Mouse (Mus musculus) limb, embryonic 14.5 days (tissue): Measurements from ENCODE around the gene Arl4d. TPM values are rescaled to one million over a fixed set of nuclear protein-coding genes. Genes with fewer than 3 reads are reported as not detected.
A peak's percentile ranks its signal among the peaks of the same experiment; 100 is the strongest.
"Not testable (repeated sequence)": the region's sequence is repeated elsewhere in the genome, so short reads cannot be mapped to it uniquely, and the experiment has no call there.

ENCODE experiments used
- ATAC-seq: fragments of 200-750 bp; cut with Nextera tagmentation; 2 replicates; pipeline ENCODE4 v1.8.0; 2017; ENCODE audit warnings: low read depth, moderate number of reproducible peaks, moderate TSS enrichment; ENCODE audit not compliant: low FRiP score
- DNase-seq: peaks from one replicate; pipeline ENCODE4 v3.0.0-alpha.2; 2015; ENCODE audit warnings: low spot score
- H3K27ac ChIP-seq: fragments of 300-500 bp; sonication (generic); replicated peaks from 2 replicates; pipeline ENCODE4 v1.5.1; 2014; ENCODE audit warnings: low read depth, mild to moderate bottlenecking, low read length, moderate library complexity, mixed read lengths
- H3K27me3 ChIP-seq: fragments of 300-500 bp; sonication (generic); 2 replicates; pipeline ENCODE4 v1.6.1; 2014; ENCODE audit warnings: low read length, mixed read lengths; ENCODE audit not compliant: control insufficient read depth, insufficient read depth
- H3K36me3 ChIP-seq: fragments of 300-500 bp; sonication (generic); 2 replicates; pipeline ENCODE4 v1.6.1; 2014; ENCODE audit warnings: mild to moderate bottlenecking, low read length, moderate library complexity, mixed read lengths; ENCODE audit not compliant: control insufficient read depth, insufficient read depth
- H3K4me1 ChIP-seq: fragments of 300-500 bp; sonication (generic); 2 replicates; pipeline ENCODE4 v1.6.1; 2014; ENCODE audit warnings: antibody characterized with exemption, low read length, mixed read lengths; ENCODE audit not compliant: control insufficient read depth, insufficient read depth
- H3K4me2 ChIP-seq: fragments of 300-500 bp; sonication (generic); replicated peaks from 2 replicates; pipeline ENCODE4 v1.6.1; 2014; ENCODE audit warnings: low read depth, mild to moderate bottlenecking, low read length, moderate library complexity; ENCODE audit not compliant: severe bottlenecking
- H3K4me3 ChIP-seq: fragments of 300-500 bp; sonication (generic); replicated peaks from 2 replicates; pipeline ENCODE4 v1.5.1; 2014; ENCODE audit warnings: low read length
- H3K9ac ChIP-seq: fragments of 300-500 bp; sonication (generic); 2 replicates; pipeline ENCODE4 v1.6.1; 2014; ENCODE audit warnings: mild to moderate bottlenecking, low read depth, low read length, moderate library complexity; ENCODE audit not compliant: severe bottlenecking
- H3K9me3 ChIP-seq: fragments of 300-500 bp; sonication (generic); 2 replicates; pipeline ENCODE4 v1.6.1; 2016; ENCODE audit warnings: low read length; ENCODE audit not compliant: control insufficient read depth
- POLR2A ChIP-seq: fragments of 200-500 bp; IDR thresholded peaks from 2 replicates; pipeline ENCODE4 v1.8.0; 2012; ENCODE audit warnings: inconsistent platforms, mild to moderate bottlenecking, moderate library complexity, borderline replicate concordance; ENCODE audit not compliant: insufficient read depth, insufficient read length; ENCODE audit errors: extremely low read depth
- WGBS: fragments of 180-500 bp; shearing (Covaris S2); extraction: QIAGEN DNeasy Blood & Tissue Kit; methylation state at CpG from one replicate; pipeline ENCODE4 v1.1.7; 2014; 5-methylcytosine and 5-hydroxymethylcytosine counted together
- polyA plus RNA-seq, 2 experiments: library from polyadenylated mRNA; depleted of rRNA in 1 of 2; stranded (reverse) in 1 of 2; unstranded in 1 of 2; fragments of >200 nt; fragmentation: Nextera tagmentation in 1 of 2; extraction: Ambion mirVana in 1 of 2; gene quantifications; 2 replicates each; pipeline versions ENCODE4 v1.2.1 to v1.2.3; 2012 to 2014

The Arl4d gene
- polyA plus RNA-seq, 2 experiments = 3.6 to 4.2 TPM

GRCm38 (mm10) chr11:101639761-101640160, 25.6 kb upstream of the Arl4d start:
- ATAC-seq (no peak), DNase-seq (no peak)
- no peak overlapping the region for H3K4me3 ChIP-seq
- H3K9ac ChIP-seq = no peak overlapping the region
- no peaks in the 10 kb centered on the region for H3K4me1 ChIP-seq
- H3K36me3 ChIP-seq = peaks cover 16% of the 10 kb centered on the region; the same call in 1 of the 2 replicates
- no peaks in the 10 kb centered on the region for H3K27me3 ChIP-seq
- no peak for TF ChIP-seq POLR2A
- H3K9me3 ChIP-seq = no peaks in the 10 kb centered on the region
- H3K4me2 ChIP-seq = no peak overlapping the region
- no peak overlapping the region for H3K27ac ChIP-seq
- WGBS = 95% methylated on average over 4 of the region's 4 CpGs

DNA sequence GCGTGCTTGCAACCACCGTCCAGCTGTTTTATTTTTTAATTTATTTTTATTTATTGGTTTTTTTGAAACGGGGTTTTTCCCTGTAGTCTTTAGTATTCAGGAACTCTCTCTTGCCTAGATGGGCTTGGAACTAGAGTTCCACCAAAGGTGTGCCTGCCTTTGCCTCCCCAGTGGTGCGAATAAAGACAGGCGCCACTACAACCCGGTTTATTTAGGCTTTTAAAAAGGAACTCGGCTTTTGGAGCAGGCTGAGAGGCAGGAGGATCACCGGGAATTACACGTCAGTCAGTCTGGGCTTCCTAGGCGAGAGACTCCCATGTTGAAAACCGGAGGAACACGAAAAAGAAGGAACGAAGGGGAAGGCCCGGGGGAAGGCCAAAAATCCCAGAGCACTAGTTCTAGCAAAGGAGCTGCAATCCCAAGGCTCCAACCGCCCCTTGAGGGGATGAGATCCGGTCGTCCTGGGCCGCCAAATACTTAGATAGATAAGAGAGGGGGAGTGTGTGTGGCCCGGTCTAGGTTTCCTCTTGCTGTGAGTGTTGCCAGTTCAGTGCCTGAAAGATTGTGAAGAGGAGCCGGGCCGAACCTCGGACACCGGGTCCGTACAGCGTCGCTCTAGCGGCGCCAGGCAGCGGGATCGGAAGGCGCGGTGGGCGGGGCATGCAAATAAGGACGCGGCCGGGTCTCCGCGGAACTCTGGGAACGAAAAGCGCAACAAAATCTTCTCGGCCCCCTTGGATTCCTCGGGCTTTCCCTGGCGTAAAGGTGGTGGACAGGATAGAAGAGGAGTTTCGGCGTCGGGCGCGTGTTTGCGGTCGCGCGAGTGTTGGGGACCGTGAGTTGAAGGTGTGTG, 24.3 kb upstream of the Arl4d start:
- H3K9me3 ChIP-seq, H3K4me1 ChIP-seq, H3K27me3 ChIP-seq, H3K36me3 ChIP-seq: not testable (repeated sequence)
- Histone ChIP-seq H3K4me3 (peak overlapping the region; percentile 32), H3K4me2 (peak overlapping the region; percentile 51), H3K27ac (peak overlapping the region; percentile 82), H3K9ac (peak overlapping the region; percentile 51)
- DNase-seq = peak; percentile 64
- WGBS = 4% methylated on average over 44 of the region's 53 CpGs
- peak; percentile 69 for ATAC-seq

DNA sequence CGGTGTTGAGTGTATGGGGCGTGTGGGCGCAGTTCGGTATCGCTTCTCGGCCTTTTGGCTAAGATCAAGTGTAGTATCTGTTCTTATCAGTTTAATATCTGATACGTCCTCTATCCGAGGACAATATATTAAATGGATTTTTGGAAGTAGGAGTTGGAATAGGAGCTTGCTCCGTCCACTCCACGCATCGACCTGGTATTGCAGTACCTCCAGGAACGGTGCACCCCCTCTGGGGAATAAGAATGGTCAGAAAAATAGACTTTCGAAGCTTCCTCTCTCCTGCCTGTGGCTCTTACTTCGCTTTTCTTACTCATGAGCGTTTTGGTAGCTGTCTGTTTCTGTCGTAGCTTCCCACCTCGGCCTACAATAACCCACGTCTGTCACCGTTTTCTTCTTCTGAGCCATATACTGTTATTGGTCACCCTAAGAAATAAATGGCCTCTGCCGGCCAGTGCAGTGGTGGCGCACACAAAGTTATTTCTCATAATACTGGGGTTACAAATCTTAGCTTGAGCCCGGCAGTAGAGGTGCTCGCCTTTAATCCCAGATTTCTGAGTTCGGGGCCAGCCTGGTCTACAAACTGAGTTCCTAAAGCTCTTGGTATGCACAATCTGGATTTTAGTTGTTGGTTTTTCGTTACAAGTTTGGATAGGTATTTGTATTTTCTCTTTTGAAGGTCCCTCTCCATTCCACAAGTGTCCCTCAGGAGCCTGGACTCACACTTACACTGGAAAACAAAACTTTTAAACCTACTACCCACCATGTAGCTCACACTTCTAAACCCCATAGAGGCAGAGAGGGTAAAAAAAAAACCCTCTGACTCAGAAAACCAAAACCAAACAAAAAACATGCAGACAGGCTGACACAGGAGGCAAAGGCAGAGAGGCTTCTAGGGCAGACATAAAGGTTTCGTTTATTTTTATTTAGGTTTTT, 23.4 kb upstream of the Arl4d start:
- peak overlapping the region; percentile 82 for H3K27ac ChIP-seq
- H3K36me3 ChIP-seq, H3K4me3 ChIP-seq, H3K4me1 ChIP-seq, H3K9me3 ChIP-seq, H3K27me3 ChIP-seq: not testable (repeated sequence)
- peak; percentile 32; the same call in 1 of the 2 replicates for TF ChIP-seq POLR2A
- 4% methylated on average over 12 of the region's 26 CpGs for WGBS
- peak overlapping the region; percentile 51; the same call in 1 of the 2 replicates for H3K4me2 ChIP-seq
- peak overlapping the region; percentile 51 for H3K9ac ChIP-seq
- DNase-seq (peak; percentile 79), ATAC-seq (peak; percentile 81)

DNA sequence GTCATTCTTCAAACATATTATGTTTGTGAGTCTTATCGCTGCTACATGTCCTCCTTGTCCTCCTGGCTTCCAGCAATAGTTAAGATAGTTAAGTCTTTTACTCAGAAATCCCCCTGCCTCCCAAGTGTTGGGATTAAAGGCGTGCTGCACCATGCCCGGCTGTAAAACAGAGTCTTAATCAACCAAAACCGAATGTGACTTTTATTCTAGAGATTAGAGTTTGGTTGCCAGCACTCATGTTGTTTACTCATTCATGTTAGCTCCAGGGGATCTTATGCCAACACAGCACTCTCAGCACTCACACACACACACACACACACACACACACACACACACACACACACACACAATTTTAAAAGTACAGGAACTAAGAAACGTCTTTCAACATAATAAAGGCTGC, 22.4 kb upstream of the Arl4d start:
- DNase-seq = no peak
- H3K27me3 ChIP-seq = no peaks in the 10 kb centered on the region
- H3K27ac ChIP-seq = no peak overlapping the region
- no peak overlapping the region for H3K4me3 ChIP-seq
- no peaks in the 10 kb centered on the region for H3K9me3 ChIP-seq
- TF ChIP-seq POLR2A = no peak
- H3K4me1 ChIP-seq = no peaks in the 10 kb centered on the region
- H3K4me2 ChIP-seq = no peak overlapping the region
- WGBS = 49% methylated on average over 5 of the region's 5 CpGs
- H3K36me3 ChIP-seq = no peaks in the 10 kb centered on the region
- no peak overlapping the region for H3K9ac ChIP-seq
- no peak for ATAC-seq

DNA sequence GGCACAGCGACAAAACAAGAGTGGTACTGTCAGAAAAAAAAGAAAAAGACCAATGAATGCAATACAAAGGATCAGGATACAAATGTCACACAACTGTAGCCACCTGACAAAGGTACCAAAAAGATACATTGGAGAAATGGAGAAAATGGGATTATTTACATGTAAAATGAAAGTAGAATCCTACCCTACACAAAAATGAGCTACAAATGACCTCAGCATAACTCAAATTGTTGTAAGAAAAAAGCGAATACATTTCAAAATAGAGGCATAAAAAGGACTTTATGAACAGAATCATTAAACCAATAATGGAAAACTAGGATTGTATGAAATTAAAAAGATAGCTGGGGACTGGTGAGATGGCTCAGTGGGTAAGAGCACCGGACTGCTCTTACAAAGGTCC, 20.8 kb upstream of the Arl4d start:
- Histone ChIP-seq H3K9ac (no peak overlapping the region), H3K9me3 (no peaks in the 10 kb centered on the region), H3K4me3 (no peak overlapping the region), H3K27me3 (no peaks in the 10 kb centered on the region), H3K36me3 (no peaks in the 10 kb centered on the region), H3K4me1 (no peaks in the 10 kb centered on the region), H3K27ac (no peak overlapping the region), H3K4me2 (no peak overlapping the region)
- DNase-seq (no peak), ATAC-seq (no peak)
- TF ChIP-seq POLR2A = no peak
- 52% methylated on average over 3 of the region's 3 CpGs for WGBS

- H3K36me3 ChIP-seq, H3K27me3 ChIP-seq, H3K4me2 ChIP-seq, ATAC-seq, H3K9me3 ChIP-seq, H3K9ac ChIP-seq, H3K4me1 ChIP-seq, H3K27ac ChIP-seq, DNase-seq, H3K4me3 ChIP-seq: not testable (repeated sequence)
- under 1% methylated on average over 4 of the region's 4 CpGs for WGBS
Observed at GRCm38 (mm10) chr11:101645043-101645410, 20.3 kb upstream of the Arl4d start.
